Mouse (Mus musculus): ENCODE data around the gene Clstn1.
A peak's percentile ranks its signal among the peaks of the same experiment; 100 is the strongest.

The Clstn1 gene

DNA sequence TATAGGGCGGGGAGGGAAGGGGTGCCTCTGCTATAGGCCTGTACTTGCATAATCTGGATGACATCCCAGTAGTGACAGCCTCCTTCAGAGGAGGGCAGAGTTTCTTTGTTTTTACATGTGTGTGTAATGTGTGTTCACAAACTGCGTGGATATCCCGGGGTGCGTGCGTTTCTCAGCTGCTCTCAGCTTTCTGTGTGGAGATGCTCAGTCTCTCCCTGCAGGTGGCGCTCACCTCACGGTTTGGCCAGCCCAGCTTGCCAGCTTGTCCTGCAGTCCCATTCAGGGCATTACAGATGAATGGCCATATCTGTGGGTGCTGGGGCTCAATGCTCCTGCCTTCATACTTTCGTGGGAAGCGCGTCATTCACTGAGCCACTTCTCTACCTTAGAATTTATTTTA, 42.1 kb downstream of the Clstn1 start:
- peak; percentile 25 to 60 for DNase-seq (ENCODE audit: inconsistent age in 2 of 2, low spot score in 1 of 2)

DNA sequence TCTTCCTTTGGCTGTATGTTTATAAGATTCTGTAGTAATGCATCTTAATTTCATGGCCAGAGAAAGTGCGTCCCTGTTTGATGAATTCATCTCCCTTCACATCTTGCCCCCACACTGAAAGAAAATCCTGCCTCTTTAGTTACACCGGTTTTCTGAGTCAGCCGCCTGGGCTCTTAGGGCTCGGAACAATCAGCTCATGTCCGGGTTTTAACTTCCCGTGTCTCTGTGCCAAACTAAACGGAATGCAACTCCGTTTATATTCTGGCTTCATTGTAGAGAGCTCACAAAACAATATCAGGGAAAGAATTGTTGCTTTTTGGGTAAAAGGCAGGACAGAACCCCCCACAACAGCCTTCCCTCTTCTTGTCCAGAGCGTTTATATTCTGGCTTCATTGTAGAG, 42.5 kb downstream of the Clstn1 start:
- no peak for DNase-seq (ENCODE audit: inconsistent age in 2 of 2, low spot score in 1 of 2)

DNA sequence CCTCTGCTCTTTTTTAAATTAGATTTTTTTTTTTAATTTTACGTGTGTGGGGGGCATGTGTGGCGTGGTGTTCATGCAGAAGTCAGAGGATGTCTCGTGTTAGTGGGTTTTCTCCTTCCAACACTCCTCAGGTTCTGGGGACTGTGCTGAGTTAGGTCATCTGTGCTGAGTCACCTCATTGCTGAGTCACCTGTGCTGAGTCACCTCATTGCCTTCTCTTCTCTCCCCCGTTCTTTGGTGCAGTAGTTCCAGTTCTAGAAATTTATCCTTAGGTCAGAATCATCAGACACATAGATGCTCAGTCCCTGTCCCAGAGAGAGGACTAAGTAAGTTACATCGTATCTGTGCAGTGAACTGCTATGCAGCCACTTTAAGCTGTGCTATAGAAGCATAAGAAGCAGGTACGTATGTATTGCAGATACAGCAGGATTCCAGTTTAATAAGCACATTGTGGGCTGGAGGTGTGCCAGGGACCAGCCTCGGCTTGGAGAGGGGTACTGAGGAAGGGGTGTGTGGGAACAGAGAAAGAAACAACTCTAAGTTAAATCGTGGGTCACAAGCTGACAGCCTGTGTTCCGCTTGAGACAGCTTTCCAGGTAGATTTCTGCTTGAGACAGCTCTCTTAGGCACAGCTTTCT, 46.5 kb downstream of the Clstn1 start:
- DNase-seq (ENCODE audit: inconsistent age in 2 of 2, low spot score in 1 of 2), result peak; percentile 81 to 82

DNA sequence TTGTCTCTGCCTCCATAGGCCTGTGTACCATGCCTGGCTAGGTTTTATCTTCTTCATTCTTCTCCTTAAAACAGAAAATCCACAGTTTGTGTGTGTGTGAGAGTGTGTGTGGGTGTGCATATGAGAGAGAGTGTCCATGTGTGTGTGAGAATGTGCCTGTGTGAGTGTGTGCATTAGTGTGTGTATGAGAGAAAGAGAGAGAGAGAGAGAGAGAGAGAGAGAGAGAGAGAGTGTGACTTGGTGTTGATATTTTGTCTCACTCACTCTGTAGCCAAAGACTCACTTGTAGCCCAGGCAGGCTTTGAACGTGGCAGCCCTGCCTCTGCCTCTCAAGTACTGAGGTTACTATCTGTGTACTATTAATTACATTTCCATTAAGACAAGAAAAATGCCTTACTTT, 47.9 kb downstream of the Clstn1 start:
- no peak for DNase-seq (ENCODE audit: inconsistent age in 2 of 2, low spot score in 1 of 2)

DNA sequence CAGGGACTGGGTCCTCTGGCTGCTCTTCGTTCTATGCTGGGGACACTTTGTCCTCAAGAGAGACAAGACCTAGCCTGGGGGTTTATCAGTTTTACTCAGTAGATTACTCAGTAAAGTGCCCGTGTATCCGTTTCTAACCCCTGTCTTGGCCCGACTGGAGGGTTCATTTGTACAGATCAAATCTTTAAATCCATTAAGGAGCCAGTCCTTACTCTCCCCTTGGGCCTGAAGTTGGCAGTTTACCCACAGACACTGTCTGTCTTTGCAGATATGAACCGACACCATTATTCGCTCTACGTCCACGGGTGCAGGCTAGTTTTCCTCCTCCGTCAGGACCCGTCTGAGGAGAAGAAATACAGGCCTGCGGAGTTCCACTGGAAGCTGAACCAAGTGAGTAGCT, 48.7 kb downstream of the Clstn1 start:
- DNase-seq (ENCODE audit: inconsistent age in 2 of 2, low spot score in 1 of 2), result no peak

DNA sequence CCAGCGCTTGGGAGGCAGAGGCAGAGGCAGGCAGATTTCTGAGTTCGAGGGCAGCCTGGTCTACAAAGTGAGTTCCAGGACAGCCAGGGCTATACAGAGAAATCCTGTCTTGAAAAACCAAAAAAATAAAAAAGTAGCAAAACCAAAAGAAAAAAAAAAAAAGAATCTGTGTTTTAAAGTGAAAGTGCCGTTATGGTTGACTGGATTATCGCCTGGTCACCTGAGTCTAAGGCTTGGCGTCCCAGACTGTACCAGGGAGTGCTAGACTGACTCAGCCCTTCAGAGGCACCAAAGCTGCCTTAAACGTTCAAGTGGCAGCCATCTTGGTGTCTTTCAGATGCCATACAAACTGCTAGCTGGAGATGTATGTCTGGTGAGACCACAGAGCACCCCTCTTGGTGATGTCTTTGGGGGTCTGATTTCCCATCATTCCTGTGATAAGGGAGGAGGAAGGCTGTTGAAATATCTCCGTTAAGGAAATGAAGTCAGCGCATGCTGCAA, 49.7 kb downstream of the Clstn1 start:
- DNase-seq (ENCODE audit: inconsistent age in 2 of 2, low spot score in 1 of 2), result no peak

DNA sequence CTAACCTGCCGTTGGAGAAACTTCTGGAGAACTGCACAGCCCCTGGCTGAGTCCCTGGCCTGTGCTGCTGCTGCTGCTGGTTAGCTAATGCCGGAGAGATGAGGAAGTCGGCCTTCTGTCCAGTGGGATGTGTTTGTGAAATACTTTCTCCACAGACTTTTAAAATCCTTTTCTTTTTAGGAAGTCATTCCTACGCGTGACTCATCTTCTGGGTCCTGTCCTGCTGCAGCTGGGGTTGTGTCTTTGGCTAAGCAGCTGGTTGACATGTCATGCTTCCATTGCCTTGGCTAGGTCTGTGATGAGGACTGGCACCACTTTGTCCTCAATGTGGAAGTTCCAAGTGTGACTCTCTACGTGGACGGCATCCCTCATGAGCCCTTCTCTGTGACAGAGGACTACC, 51.7 kb downstream of the Clstn1 start:
- no peak for DNase-seq (ENCODE audit: inconsistent age in 2 of 2, low spot score in 1 of 2)

DNA sequence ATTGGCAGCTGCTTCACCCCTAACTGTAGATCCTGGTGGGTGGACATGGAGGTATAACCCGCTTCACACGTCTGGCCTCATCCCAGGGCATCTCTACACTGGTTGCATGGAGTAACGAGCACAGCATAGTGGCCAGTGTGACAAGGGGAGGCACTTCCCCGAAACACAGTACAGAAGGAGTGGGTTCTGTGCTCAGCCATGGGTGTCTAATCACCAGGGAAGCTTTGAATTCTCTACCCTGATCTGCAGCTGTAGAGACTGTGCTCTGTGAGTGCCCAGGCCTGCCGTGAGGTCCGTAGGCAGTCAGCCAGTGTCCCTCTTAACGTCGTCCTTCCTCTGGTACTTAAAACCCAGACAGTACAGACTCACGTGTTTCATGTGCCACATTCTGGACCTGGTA, 54.6 kb downstream of the Clstn1 start:
- DNase-seq (ENCODE audit: inconsistent age in 2 of 2, low spot score in 1 of 2), result no peak

DNA sequence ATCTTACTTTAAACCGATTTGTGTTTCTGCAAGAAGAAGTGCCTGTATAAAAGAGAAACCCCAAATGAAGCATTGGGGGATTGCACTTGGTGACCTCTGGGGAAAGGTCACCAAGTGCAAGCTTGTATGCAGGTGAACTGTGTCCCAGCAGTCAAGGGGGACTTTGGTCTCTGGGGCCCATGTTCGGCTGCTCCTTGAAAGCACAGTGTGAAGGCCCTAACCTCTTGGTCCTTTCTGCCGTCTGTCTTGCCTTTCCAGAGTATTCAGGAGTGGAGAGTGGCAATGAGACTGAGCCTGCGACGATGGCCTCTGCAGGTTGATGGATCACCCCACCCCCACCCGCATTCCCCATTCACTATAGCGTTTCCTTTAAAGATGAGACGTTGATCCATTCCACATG, 55.1 kb downstream of the Clstn1 start:
- no peak for DNase-seq (ENCODE audit: inconsistent age in 2 of 2, low spot score in 1 of 2)

DNA sequence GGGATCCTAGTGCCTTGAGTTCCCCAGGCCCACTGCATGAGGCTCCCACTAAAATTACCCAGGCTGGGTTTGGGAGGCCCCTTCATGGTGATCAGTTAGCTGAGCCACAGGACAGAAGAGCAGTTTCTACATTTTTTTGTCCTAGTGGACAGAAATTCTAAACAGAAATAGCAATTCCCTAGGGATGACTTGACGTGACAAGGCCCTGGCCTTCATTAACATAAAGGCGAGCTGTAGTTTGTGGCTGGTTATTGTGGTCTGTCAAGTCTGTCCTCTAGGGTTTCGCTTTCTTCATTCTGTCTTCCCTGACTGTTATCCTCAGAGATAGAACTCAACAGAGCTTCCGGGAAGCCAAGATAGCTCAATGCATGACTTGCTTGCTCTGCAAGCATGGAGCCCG, 55.7 kb downstream of the Clstn1 start:
- no peak for DNase-seq (ENCODE audit: inconsistent age in 2 of 2, low spot score in 1 of 2)

DNA sequence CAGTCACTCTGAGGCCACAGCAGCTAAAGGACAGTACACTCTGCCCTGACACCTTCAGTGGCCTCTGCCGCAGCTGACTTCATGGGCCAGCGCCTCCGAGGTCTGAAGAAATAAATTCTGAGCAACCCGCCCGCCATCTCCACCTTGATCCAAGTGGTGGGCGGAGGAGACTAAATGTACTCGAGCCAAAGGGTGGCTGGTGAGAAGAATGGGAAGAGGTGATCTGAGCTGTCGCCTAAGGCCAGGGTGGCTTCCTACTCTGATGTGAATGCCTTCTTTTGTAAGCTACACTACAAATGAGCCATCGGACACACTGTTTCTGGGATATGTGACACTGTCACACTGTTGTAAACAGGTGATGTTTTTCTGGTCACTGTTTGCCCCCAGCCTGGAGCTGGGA, 59.5 kb downstream of the Clstn1 start:
- no peak for DNase-seq (ENCODE audit: inconsistent age in 2 of 2, low spot score in 1 of 2)

DNA sequence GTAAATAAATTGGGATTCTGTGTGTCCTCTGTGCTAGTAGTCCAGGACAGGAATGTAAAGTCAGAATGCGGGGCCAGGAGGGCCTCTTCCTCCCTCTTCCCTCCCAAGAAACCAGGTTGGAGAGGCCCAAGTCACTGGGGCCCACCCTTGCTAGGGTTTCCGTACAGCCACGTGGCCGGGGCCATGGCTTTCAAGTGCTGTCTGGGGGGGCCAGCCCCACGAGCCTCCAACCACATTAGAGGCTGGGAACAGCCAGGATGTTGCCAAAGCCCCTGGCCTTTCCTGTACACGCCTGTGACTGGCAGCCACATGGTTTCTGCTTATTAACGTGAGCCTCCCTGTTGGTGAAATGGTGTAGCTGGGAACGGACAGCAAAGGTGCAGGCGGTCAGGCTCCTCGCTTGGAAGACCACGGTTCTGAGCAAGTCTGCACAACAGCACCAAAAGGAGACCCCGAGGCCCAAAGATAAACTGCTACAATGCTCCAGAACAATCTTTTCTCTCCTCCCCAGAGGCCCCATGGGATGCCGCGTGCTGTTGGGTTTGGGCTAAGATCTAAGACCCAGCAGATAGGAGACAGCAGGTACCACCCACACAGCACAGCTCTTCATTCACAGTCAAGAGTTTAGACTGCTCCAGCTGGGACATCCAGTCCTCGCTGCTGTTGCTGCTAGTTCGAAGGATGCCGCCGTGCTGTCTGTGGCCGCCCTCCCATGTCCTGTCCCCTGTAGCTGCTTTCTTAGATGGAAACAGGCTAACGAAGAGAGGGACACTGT, 62.0 kb downstream of the Clstn1 start:
- no peak for DNase-seq (ENCODE audit: inconsistent age in 2 of 2, low spot score in 1 of 2)

DNA sequence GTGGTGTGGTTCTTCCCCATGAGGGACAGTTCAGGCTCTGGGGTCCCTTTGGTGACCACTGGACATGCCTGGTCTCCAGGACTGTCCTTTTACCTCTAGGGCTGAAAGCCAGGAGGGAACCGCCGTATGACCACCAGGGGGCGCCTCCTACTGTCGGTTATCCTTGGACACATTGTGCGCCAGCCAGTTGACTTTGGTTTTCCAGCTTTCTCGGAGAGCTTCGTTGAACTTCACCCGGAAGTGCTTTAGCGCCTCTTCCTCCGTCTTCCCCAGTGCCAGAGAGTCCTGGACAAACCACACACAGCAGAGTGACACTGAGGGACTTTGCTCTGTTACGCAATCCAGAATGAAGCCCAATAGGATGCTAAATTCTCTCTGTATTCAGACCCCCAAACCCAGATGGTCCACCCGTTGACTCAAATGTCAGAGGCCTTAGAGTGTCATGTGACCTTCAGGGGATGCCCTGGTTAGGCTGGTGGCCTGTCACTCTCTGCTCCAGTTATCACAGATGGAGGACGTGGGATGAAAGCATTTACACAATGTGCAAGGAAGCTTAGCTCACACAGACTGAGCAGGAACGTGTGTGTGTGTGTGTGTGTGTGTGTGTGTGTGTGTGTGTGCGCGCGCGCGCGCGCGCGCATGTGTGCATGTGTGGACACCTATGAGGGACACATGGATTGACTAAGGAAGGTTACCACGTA, 64.4 kb downstream of the Clstn1 start:
- peak; percentile 72 to 92 for DNase-seq (ENCODE audit: inconsistent age in 2 of 2, low spot score in 1 of 2)

DNA sequence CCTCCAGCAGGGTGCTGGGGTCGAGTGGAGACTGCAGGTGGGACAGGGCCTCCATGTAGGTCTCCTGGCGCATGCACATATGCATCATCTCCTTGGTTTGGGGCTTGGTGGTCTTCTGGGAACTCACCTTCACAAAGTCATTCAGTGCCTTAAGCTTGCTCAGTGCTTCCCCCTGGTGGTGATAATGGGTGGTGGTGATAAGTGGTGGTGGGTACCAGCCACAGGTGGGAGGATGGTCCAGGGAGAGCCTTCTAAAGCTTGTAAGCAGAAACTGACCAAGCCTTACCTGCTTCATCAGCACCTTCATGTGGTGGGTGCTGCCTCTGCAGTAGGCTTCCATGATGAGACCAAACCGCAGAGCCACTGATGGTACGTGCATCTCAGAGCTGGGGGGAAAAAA, 68.0 kb downstream of the Clstn1 start:
- DNase-seq (ENCODE audit: inconsistent age in 2 of 2, low spot score in 1 of 2), result peak; percentile 31 to 73

DNA sequence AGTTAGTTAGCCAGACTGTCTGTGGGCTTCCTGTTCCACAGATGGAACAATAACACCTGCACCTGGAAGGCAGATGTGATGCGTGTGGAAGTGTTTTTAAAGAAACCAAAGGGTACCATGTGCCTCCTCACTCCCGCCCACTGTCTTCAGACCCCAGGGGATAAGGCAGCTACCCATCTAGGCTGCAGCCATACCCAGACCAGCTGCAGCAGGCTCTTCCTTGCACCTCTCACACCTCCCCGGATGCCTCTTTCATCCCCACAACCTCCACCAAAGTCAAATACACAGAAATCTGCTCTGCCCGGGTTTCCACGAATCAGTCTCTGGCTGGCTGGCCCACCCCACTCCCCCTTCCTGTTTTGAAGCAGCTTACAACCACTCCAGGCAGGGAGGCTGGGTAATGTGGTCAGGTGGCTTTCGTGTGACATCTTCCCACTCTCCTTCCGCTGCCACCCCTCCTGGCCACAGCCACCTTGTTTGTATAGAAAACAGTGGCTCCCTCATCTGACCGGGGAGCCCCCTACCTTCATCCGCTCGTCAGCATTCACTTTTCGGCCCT, 71.7 kb downstream of the Clstn1 start:
- DNase-seq (ENCODE audit: inconsistent age in 2 of 2, low spot score in 1 of 2), result no peak

DNA sequence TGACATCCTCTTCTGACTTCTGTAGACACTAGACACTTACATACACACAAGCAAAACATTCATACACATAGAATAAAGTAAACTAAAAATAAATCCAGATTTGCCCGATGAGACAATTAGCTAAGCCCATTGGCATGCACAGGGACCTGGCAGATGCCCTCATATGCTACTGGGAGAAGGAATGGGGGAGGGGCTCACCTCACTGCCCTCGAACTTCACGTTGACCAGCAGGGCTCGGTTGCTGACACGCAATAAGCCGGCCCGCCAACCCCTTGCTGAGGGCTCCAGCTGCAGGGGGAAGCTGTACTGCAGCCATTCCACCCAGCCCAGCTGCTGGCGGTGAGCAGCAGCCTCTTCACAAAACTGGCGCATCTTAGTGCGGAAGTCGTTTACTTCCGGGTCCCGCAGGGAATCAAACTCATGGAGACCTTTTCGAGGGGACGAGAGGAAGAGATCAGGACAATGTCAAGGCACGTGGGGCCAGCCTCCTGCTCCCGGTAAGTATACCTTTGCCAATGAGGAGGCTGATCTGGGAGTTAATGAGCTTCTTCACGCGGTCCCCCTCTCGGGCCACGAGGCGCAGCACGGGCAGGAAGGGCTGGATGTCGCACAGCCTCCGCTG, 73.3 kb downstream of the Clstn1 start:
- no peak for DNase-seq (ENCODE audit: inconsistent age in 2 of 2, low spot score in 1 of 2)

DNA sequence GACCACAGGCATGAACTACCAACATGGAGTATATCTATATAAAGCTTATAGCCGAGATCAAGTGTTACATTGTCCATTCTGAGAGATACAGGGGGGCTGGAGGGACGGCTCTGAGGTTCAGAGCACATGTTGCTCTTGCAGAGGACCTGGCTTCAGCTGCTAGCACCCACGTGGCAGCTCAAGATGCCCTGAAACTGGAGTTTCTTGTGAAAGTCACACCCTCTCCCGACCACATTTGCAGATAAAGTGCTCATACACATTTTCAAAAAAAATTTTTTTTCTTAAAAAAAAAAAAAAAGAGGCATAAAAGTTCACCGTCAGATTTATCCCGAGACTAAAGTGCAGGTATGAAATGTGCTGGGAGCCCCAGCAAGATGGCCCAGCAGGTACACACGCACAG, 74.3 kb downstream of the Clstn1 start:
- DNase-seq (ENCODE audit: inconsistent age in 2 of 2, low spot score in 1 of 2), result no peak

DNA sequence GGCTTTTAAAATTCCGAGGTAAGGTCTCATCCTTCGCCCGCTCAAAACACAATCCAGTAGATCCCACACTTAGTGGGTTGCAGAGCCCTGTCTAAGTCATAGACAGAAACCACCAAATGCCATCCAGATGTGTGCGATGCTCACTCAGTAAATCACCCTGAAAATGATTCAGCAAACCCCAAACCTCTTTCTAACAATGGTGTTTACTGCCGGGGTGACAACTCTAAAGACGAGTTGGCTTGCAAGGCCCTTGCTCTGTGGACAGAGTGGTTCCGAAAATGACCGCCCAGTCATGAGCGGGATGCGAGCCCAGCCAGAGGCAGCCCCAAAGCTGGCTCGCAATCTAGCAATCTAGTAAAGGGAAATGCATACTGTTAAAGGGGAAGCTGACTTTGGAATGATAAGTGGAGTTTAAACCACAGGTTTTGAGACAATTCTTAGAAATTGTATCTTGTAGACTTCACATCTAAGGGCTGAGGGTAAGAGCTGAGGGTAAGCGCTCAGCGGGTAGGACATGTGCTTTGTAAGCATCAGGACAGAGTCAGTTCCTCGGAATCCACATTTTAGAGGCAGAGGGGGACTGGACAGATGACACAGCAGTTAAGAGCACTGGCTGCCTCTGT, 75.8 kb downstream of the Clstn1 start:
- no peak for DNase-seq (ENCODE audit: inconsistent age in 2 of 2, low spot score in 1 of 2)

DNA sequence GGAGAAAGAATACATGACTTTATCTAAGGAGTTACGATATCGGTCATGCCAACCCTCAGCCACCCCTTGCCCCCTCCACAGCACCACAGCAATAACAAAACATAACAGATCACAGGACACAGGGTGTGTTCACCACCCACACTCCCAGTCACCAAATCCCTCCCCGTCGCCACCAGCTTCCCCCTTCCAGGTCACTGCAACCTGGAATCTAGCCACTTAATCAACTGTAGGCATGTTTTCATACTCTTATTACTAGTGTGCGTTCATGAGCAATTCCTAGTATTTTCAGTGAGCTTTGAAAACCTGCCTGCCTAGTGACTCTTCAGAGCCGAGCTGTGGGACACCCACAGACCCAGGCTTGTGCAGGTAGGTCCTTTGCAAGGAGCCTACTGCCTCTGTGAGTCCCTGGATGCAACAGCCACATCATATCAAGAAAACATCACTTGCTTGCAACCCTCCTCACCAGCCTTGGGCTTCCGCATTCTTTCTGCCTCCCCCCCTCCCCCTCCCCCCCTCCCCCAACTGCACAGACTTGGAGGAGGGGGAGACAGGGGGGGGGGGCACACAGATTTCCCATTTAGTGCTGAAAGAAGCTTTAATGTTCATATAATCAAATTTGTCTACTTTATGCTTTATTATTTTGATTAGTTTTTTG, 77.7 kb downstream of the Clstn1 start:
- DNase-seq (ENCODE audit: inconsistent age in 2 of 2, low spot score in 1 of 2), result no peak

DNA sequence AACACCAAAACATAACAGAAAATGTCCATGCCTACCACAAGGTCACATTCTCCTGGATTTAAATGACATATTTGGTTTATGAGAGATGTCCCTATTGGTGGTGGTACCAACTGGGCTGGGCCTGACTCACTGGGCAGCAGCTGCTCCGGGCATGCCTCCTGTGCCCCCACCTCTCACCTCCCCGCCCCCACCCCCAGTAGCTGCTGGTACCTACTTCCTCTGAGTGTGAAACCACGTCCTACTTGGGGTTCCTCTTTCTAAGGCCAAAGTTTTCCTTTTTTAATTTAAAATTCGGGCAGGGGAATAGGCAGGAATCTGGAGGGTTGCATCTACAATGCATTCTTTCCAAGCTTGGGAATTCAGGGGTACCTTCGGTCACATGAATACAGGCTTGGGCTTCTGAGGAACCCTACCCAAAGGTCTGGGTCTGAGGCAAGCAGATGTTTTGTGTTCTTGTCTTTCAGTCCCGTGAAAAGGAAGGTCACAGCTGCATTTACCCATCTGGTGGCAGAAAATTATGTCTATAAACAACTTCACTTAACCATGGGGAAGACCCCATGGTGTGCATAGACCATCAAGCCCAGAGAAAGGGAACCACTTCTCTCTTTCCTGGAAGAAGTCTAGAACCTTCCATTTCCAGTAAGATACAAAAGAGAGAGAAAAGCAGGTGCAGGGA, 78.9 kb downstream of the Clstn1 start:
- no peak for DNase-seq (ENCODE audit: inconsistent age in 2 of 2, low spot score in 1 of 2)

Measured in adrenal gland, adult (tissue).